Mouse (Mus musculus): ENCODE measurements around the gene Gm3285.

The Gm3285 gene

GRCm38 (mm10) chr10:77900903-77901818 is 39.4 kb downstream of the Gm3285 start:
- DNase-seq (ENCODE audit: low spot score) = no peak

- DNase-seq (ENCODE audit: low spot score) = no peak
Observed at GRCm38 (mm10) chr10:77901871-77902210, 40.1 kb downstream of the Gm3285 start.

- DNase-seq (ENCODE audit: low spot score) = peak; percentile 10
Observed at GRCm38 (mm10) chr10:77902211-77902893, 40.6 kb downstream of the Gm3285 start, which contains the start of gene Lrrc3. Gene Lrrc3, minus strand, starts transcription at chr10:77902536.

- DNase-seq (ENCODE audit: low spot score) = peak; percentile 11
Observed at GRCm38 (mm10) chr10:77902894-77903715, 41.3 kb downstream of the Gm3285 start.
